Comparison of ENCODE assay signal across 9 mouse cellular contexts in the genomic region with DNA sequence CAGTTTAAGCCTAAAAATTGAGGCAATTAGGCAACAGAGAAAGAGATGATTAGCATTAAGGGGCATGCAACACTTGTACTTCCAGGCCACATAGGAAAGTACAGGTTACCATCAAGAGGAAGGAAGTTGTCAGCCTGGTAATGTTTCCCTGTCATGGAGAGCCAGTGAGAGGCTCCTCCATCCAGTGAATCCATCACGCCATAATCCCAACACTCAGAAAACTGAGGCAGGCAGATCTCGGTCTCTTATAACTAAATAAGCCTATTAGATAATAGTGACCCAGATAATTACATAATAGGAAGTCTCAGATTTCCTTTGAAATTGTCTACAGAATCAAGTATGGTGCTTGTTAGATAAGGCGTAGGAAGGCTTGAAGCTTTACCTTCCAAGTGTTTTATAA. TPM values are rescaled to one million over a fixed set of nuclear protein-coding genes. Genes with fewer than 3 reads are reported as not detected.
DNase-seq lines count a peak whose midpoint lies in the region; ATAC-seq lines count a peak whose summit lies in the region.
"Had no signal": no experiment of that assay in that cellular context is flagged by ENCODE, and none has a peak within 500 bp of the region (broad histone marks: within the 10 kb centered on the region; RNA-seq: fewer than 3 reads in every experiment).

No protein-coding gene starts in this region.

- no peak overlapping the region for H3K27ac ChIP-seq in heart, embryonic 16.5 days (ENCODE audit: low read length)
- H3K27ac ChIP-seq in lung, embryonic 15.5 days = no peak overlapping the region
- no peak overlapping the region for H3K27ac ChIP-seq in embryonic facial prominence, embryonic 14.5 days (replicated peaks; ENCODE audit: low read depth, low read length)
- H3K27ac ChIP-seq in macrophage = peak overlapping the region; percentile 77; the same call in 1 of the 2 replicates

- no peak for DNase-seq in heart, adult 9 months (ENCODE audit: low spot score in 2 of 2)
- DNase-seq in lung, adult 18-20 months = no peak
- DNase-seq in embryonic facial prominence, embryonic 14.5 days (ENCODE audit: low spot score) = no peak
- no peak for DNase-seq in urinary bladder, adult 18-20 months (ENCODE audit: low spot score in 2 of 2)
- no peak for DNase-seq in spleen, postnatal 4 days (ENCODE audit: low spot score in 2 of 2)

- H3K79me2 ChIP-seq in macrophage (ENCODE audit: inconsistent target) = no peaks in the 10 kb centered on the region

- 64% methylated on average over 3 of the region's 3 CpGs for WGBS in heart, embryonic 16.5 days
- WGBS in lung, embryonic 15.5 days = 69% methylated on average over 3 of the region's 3 CpGs
- 63% methylated on average over 3 of the region's 3 CpGs for WGBS in embryonic facial prominence, embryonic 14.5 days
- WGBS in macrophage (ENCODE audit: missing documents) = 56% methylated on average over 3 of the region's 3 CpGs

- H3K36me3 ChIP-seq in heart, embryonic 16.5 days (ENCODE audit: control insufficient read depth, insufficient read depth) = no peaks in the 10 kb centered on the region
- no peaks in the 10 kb centered on the region for H3K36me3 ChIP-seq in lung, embryonic 15.5 days
- no peaks in the 10 kb centered on the region for H3K36me3 ChIP-seq in embryonic facial prominence, embryonic 14.5 days (ENCODE audit: control insufficient read depth, insufficient read depth, low read length)
- H3K36me3 ChIP-seq in macrophage (ENCODE audit: inconsistent target) = no peaks in the 10 kb centered on the region
- H3K36me3 ChIP-seq: embryonic facial prominence, embryonic 15.5 days had no signal

- no peaks in the 10 kb centered on the region for H3K27me3 ChIP-seq in heart, embryonic 16.5 days (ENCODE audit: control insufficient read depth, insufficient read depth, low read length)
- H3K27me3 ChIP-seq in lung, embryonic 15.5 days = no peaks in the 10 kb centered on the region
- H3K27me3 ChIP-seq in embryonic facial prominence, embryonic 14.5 days (replicated peaks; ENCODE audit: control insufficient read depth, insufficient read depth, low read length) = no peaks in the 10 kb centered on the region
- H3K27me3 ChIP-seq: embryonic facial prominence, embryonic 15.5 days had no signal

- H3K4me1 ChIP-seq in heart, embryonic 16.5 days (ENCODE audit: control insufficient read depth, insufficient read depth, low read length) = no peaks in the 10 kb centered on the region
- H3K4me1 ChIP-seq in lung, embryonic 15.5 days = 0 out of 2 replicates have a peak, but pooled peaks cover 6% of the 10 kb centered on the region
- no peaks in the 10 kb centered on the region for H3K4me1 ChIP-seq in embryonic facial prominence, embryonic 14.5 days (ENCODE audit: control insufficient read depth, insufficient read depth, low read length)
- H3K4me1 ChIP-seq: embryonic facial prominence, embryonic 15.5 days had no signal

- H3K4me3 ChIP-seq in heart, embryonic 16.5 days (ENCODE audit: low read length) = no peak overlapping the region
- no peak overlapping the region for H3K4me3 ChIP-seq in lung, embryonic 15.5 days
- no peak overlapping the region for H3K4me3 ChIP-seq in embryonic facial prominence, embryonic 14.5 days (ENCODE audit: low read depth, low read length)
- H3K4me3 ChIP-seq in macrophage (ENCODE audit: inconsistent target) = peak overlapping the region; percentile 37

- no peak for ATAC-seq in heart, embryonic 16.5 days (replicated peaks; ENCODE audit: extremely low read depth, insufficient read depth, low FRiP score)
- no peak for ATAC-seq in lung, embryonic 15.5 days (ENCODE audit: borderline replicate concordance, extremely low read depth, low FRiP score, low TSS enrichment)
- ATAC-seq in embryonic facial prominence, embryonic 14.5 days (ENCODE audit: low read depth) = no peak

- H3K9me3 ChIP-seq in heart, embryonic 16.5 days (replicated peaks; ENCODE audit: control insufficient read depth, low read length) = no peaks in the 10 kb centered on the region
- no peaks in the 10 kb centered on the region for H3K9me3 ChIP-seq in lung, embryonic 15.5 days
- H3K9me3 ChIP-seq in embryonic facial prominence, embryonic 14.5 days (ENCODE audit: control insufficient read depth, low read length) = no peaks in the 10 kb centered on the region
- H3K9me3 ChIP-seq: embryonic facial prominence, embryonic 15.5 days had no signal

- peak overlapping the region; percentile 65; the same call in 1 of the 2 replicates for H3K4me2 ChIP-seq in heart, embryonic 16.5 days (ENCODE audit: low read depth, low read length)
- H3K4me2 ChIP-seq in lung, embryonic 15.5 days = peak overlapping the region; percentile 51; the same call in 1 of the 2 replicates
- peak overlapping the region; percentile 34; the same call in 1 of the 2 replicates for H3K4me2 ChIP-seq in embryonic facial prominence, embryonic 14.5 days (ENCODE audit: low read depth, low read length)

- peak overlapping the region; percentile 66; the same call in 1 of the 2 replicates for H3K9ac ChIP-seq in heart, embryonic 16.5 days (ENCODE audit: low read length)
- H3K9ac ChIP-seq in lung, embryonic 15.5 days = no peak overlapping the region
- 0 out of 2 replicates have a peak overlapping the region, but pooled peaks have one; percentile 21 for H3K9ac ChIP-seq in embryonic facial prominence, embryonic 14.5 days (ENCODE audit: low read depth, low read length)

RNA-seq across cellular contexts. Expression of a gene that starts 1.0 kb away (rescaled TPM):
- polyA plus RNA-seq in heart, embryonic 16.5 days (2015; fragmentation: Nextera tagmentation; extraction: Ambion mirVana) = 263 and 286 TPM in 2 replicates
- 109 and 116 TPM in 2 replicates for polyA plus RNA-seq in lung, embryonic 15.5 days (2015; fragmentation: Nextera tagmentation; extraction: Ambion mirVana)
- 121 and 127 TPM in 2 replicates for polyA plus RNA-seq in embryonic facial prominence, embryonic 14.5 days (2014; fragmentation: Nextera tagmentation; extraction: Ambion mirVana)
- 10 to 100 TPM; 25.0 to 96.3 (median 60.4) TPM for total RNA-seq in macrophage (2018; cell fraction: chromatin; rRNA removed)
- total RNA-seq in macrophage (2018; cell fraction: cytosol; rRNA removed) = 10 to 100 TPM; 34.5 to 45.9 (median 39.0) TPM
- 10 to 100 TPM; 17.5 to 68.7 (median 32.9) TPM for total RNA-seq in macrophage (2018; cell fraction: nucleus; rRNA removed)
- polyA plus RNA-seq in macrophage (2018) = 40.7 to 97.5 TPM (median 58.2 TPM) in 3 replicates

RNA-seq across cellular contexts. Expression of a gene that starts 14.3 kb away (rescaled TPM):
- 54.1 and 55.5 TPM in 2 replicates for polyA plus RNA-seq in heart, embryonic 16.5 days (2015; fragmentation: Nextera tagmentation; extraction: Ambion mirVana)
- polyA plus RNA-seq in lung, embryonic 15.5 days (2015; fragmentation: Nextera tagmentation; extraction: Ambion mirVana) = 94.1 and 97.4 TPM in 2 replicates
- 72.9 and 73.5 TPM in 2 replicates for polyA plus RNA-seq in embryonic facial prominence, embryonic 14.5 days (2014; fragmentation: Nextera tagmentation; extraction: Ambion mirVana)
- 10 to 100 TPM; 10.4 to 37.3 (median 25.5) TPM for total RNA-seq in macrophage (2018; cell fraction: chromatin; rRNA removed)
- 10 to 100 TPM; 14.7 to 28.8 (median 21.4) TPM for total RNA-seq in macrophage (2018; cell fraction: cytosol; rRNA removed)
- total RNA-seq in macrophage (2018; cell fraction: nucleus; rRNA removed) = 10 to 100 TPM; 10.2 to 37.9 (median 22.5) TPM
- polyA plus RNA-seq in macrophage (2018) = 21.8 to 38.3 TPM (median 26.9 TPM) in 3 replicates

RNA-seq across cellular contexts. Expression of a gene that starts 23.9 kb away (rescaled TPM):
- 3.8 and 4.1 TPM in 2 replicates for polyA plus RNA-seq in heart, embryonic 16.5 days (2015; fragmentation: Nextera tagmentation; extraction: Ambion mirVana)
- 5.7 and 6.0 TPM in 2 replicates for polyA plus RNA-seq in lung, embryonic 15.5 days (2015; fragmentation: Nextera tagmentation; extraction: Ambion mirVana)
- 5.4 and 5.5 TPM in 2 replicates for polyA plus RNA-seq in embryonic facial prominence, embryonic 14.5 days (2014; fragmentation: Nextera tagmentation; extraction: Ambion mirVana)
- total RNA-seq in macrophage (2018; cell fraction: chromatin; rRNA removed) = 1 to 10 TPM in 5 of 26 experiments, under 1 TPM in 19, not detected in 2; 0.25 to 1.4 (median 0.61) TPM
- 1 to 10 TPM; 1.1 to 2.8 (median 2.1) TPM for total RNA-seq in macrophage (2018; cell fraction: cytosol; rRNA removed)
- total RNA-seq in macrophage (2018; cell fraction: nucleus; rRNA removed) = 1 to 10 TPM in 16 of 26 experiments, under 1 TPM in 10; 0.46 to 3.6 (median 1.2) TPM
- polyA plus RNA-seq in macrophage (2018) = 1.5 to 2.4 TPM (median 2.3 TPM) in 3 replicates
